Comparison of ENCODE assay signal across 9 mouse cellular contexts in the genomic region with DNA sequence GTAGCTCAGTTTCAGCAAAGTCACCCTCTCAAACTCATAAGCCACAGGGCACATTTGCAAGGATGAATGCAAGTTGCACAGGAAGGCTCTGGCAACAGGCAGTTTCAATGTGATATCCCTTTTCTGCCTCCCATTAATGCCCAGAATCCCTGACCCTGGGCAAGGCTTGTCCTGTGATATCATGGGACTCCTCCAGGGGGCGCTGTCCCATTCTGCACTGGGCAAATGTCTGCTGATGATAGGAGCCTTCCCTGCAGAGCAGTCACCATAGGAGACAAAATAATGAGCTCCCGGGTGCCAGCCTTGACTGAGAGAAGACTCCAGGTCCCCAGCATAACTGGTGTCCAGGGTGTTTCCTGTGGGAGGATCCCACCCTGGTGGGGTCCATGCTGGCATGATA. TPM values are rescaled to one million over a fixed set of nuclear protein-coding genes. Genes with fewer than 3 reads are reported as not detected.
DNase-seq lines count a peak whose midpoint lies in the region; ATAC-seq and TF ChIP-seq lines count a peak whose summit lies in the region.
"Had no signal": no experiment of that assay in that cellular context is flagged by ENCODE, and none has a peak within 500 bp of the region (broad histone marks: within the 10 kb centered on the region; RNA-seq: fewer than 3 reads in every experiment).

No protein-coding gene starts in this region.

- no peak overlapping the region for H3K27ac ChIP-seq in kidney, embryonic 15.5 days
- no peak overlapping the region for H3K27ac ChIP-seq in ES-E14 (ENCODE audit: insufficient read depth, low read depth, low read length, poor library complexity, severe bottlenecking)
- H3K27ac ChIP-seq: embryonic facial prominence, embryonic 13.5 days; limb, embryonic 13.5 days had no signal

- H3K27me3 ChIP-seq in kidney, embryonic 15.5 days = peaks cover 26% of the 10 kb centered on the region

- no peak for TF ChIP-seq POLR2A in lung, adult 2 months (IDR thresholded peaks at IDR 0.05; ENCODE audit: borderline replicate concordance, extremely low read depth, low read depth, low read length)

- H3K9me3 ChIP-seq in kidney, embryonic 15.5 days (replicated peaks) = no peaks in the 10 kb centered on the region
- no peaks in the 10 kb centered on the region for H3K9me3 ChIP-seq in ES-E14 (ENCODE audit: control insufficient read depth, insufficient read depth, low read depth, low read length)
- H3K9me3 ChIP-seq: embryonic facial prominence, embryonic 13.5 days; limb, embryonic 13.5 days had no signal

- WGBS in kidney, embryonic 15.5 days = 18% methylated on average over 2 of the region's 2 CpGs
- WGBS in lung, adult 2 months = 28% methylated on average over 2 of the region's 2 CpGs

- no peak overlapping the region for H3K9ac ChIP-seq in kidney, embryonic 15.5 days
- no peak overlapping the region for H3K9ac ChIP-seq in ES-E14 (ENCODE audit: insufficient read depth, low read depth, low read length, poor library complexity, severe bottlenecking)
- H3K9ac ChIP-seq: embryonic facial prominence, embryonic 13.5 days; limb, embryonic 13.5 days had no signal

- peak; percentile 67 for DNase-seq in kidney, adult 11 months
- DNase-seq in A20 (ENCODE audit: low read depth, low spot score) (peak; percentile 43), ES-E14 (ENCODE audit: low read depth, low spot score) (peak; percentile 46)
- DNase-seq in embryo, embryonic 9.5 days (ENCODE audit: extremely low spot score) = peak; percentile 56
- peak; percentile 68 for DNase-seq in lung, adult 2 months
- DNase-seq in urinary bladder, postnatal 25 days (ENCODE audit: low spot score) = peak; percentile 60

- TF ChIP-seq CTCF in lung, adult 2 months (IDR thresholded peaks at IDR 0.05; ENCODE audit: insufficient read depth, low read length) = peak; percentile 68

- in situ Hi-C loops in ES-E14 (cut with MboI; ENCODE audit: low sequenced_read_pairs in 2 of 2, unreplicated experiment in 2 of 2) = no loop called here

- H3K4me2 ChIP-seq in kidney, embryonic 15.5 days = no peak overlapping the region
- H3K4me2 ChIP-seq: embryonic facial prominence, embryonic 13.5 days; limb, embryonic 13.5 days had no signal

- H3K4me1 ChIP-seq in kidney, embryonic 15.5 days = peaks cover 41% of the 10 kb centered on the region
- peaks cover 0 to 17% of the 10 kb centered on the region in 2 experiments; a peak in 1 of 4 replicates for H3K4me1 ChIP-seq in ES-E14 (ENCODE audit: control insufficient read depth in 2 of 2, insufficient read depth in 2 of 2, low read length in 2 of 2, poor library complexity in 1 of 2)
- H3K4me1 ChIP-seq in lung, adult 2 months (ENCODE audit: control insufficient read depth, insufficient read depth, low read length) = peaks cover 3% of the 10 kb centered on the region; the same call in 1 of the 2 replicates

- H3K36me3 ChIP-seq in kidney, embryonic 15.5 days = no peaks in the 10 kb centered on the region
- no peaks in the 10 kb centered on the region for H3K36me3 ChIP-seq in ES-E14 (ENCODE audit: control insufficient read depth, insufficient read depth, low read length, poor library complexity, severe bottlenecking)
- H3K36me3 ChIP-seq: embryonic facial prominence, embryonic 13.5 days; limb, embryonic 13.5 days had no signal

- no peak for ATAC-seq in kidney, embryonic 15.5 days (replicated peaks; ENCODE audit: low FRiP score)

- H3K4me3 ChIP-seq in kidney, embryonic 15.5 days (replicated peaks) = no peak overlapping the region
- no peak overlapping the region for H3K4me3 ChIP-seq in ES-E14 (ENCODE audit: insufficient read depth in 1 of 2, low read depth in 1 of 2, low read length in 2 of 2, poor library complexity in 1 of 2, severe bottlenecking in 1 of 2)
- H3K4me3 ChIP-seq in lung, adult 2 months (replicated peaks; ENCODE audit: extremely low read depth, low read depth, low read length) = no peak overlapping the region
- H3K4me3 ChIP-seq: embryonic facial prominence, embryonic 13.5 days; limb, embryonic 13.5 days had no signal

TF ChIP-seq in ES-E14, 5 proteins besides CTCF, POLR2A, EP300 and RAD21:
- TF ChIP-seq ZC3H11A (IDR thresholded peaks at IDR 0.05; ENCODE audit: borderline replicate concordance, low read depth, low read length) = no peak
- no peak for TF ChIP-seq MAFK (IDR thresholded peaks at IDR 0.05; ENCODE audit: insufficient read depth, low read depth, low read length)
- TF ChIP-seq CHD2 (IDR thresholded peaks at IDR 0.05; ENCODE audit: low read depth, low read length) = no peak

RNA-seq across cellular contexts. Expression of a gene that starts 28.1 kb away (rescaled TPM):
- polyA plus RNA-seq in kidney, embryonic 15.5 days (2015; fragmentation: Nextera tagmentation; extraction: Ambion mirVana) = 19.0 and 20.4 TPM in 2 replicates
- total RNA-seq in ES-E14 (2012; rRNA removed) = 11.6 and 15.3 TPM in 2 replicates
- polyA plus RNA-seq in lung, adult 2 months (2012; rRNA removed) = 51.6 and 60.1 TPM in 2 replicates

RNA-seq across cellular contexts. Expression of a gene that starts 42.3 kb away (rescaled TPM):
- polyA plus RNA-seq in kidney, embryonic 15.5 days (2015; fragmentation: Nextera tagmentation; extraction: Ambion mirVana) = 1.6 and 1.9 TPM in 2 replicates
- total RNA-seq in ES-E14 (2012; rRNA removed) = 0.32 and 0.98 TPM in 2 replicates
- 2.3 and 5.3 TPM in 2 replicates for polyA plus RNA-seq in lung, adult 2 months (2012; rRNA removed)
